Mouse (Mus musculus): Measurements from ENCODE around the gene Mthfd1l.

- no peak for TF ChIP-seq E2F4 (IDR thresholded peaks at IDR 0.05; ENCODE audit: insufficient read depth)
- TF ChIP-seq USF1 (IDR thresholded peaks at IDR 0.05; ENCODE audit: low read depth): no peak
- TF ChIP-seq REST (IDR thresholded peaks at IDR 0.05; ENCODE audit: insufficient read depth, insufficient read length): no peak
- no peak for TF ChIP-seq MAX (IDR thresholded peaks at IDR 0.05; ENCODE audit: low read depth)
- no peak for TF ChIP-seq POLR2A (IDR thresholded peaks at IDR 0.05; ENCODE audit: insufficient read length, low read depth)
- no peak for TF ChIP-seq SRF (IDR thresholded peaks at IDR 0.05; ENCODE audit: control insufficient read depth, insufficient read length, low read depth)
- TF ChIP-seq CEBPB (IDR thresholded peaks at IDR 0.05; ENCODE audit: insufficient read depth, poor library complexity, severe bottlenecking): no peak
- no peak for TF ChIP-seq TCF12 (IDR thresholded peaks at IDR 0.05; ENCODE audit: insufficient read depth, poor library complexity, severe bottlenecking)
- no peak for TF ChIP-seq MYOD1 (IDR thresholded peaks at IDR 0.05; ENCODE audit: control insufficient read depth in 1 of 3, insufficient read length in 2 of 3, low read depth in 2 of 3)
- TF ChIP-seq MYOG (IDR thresholded peaks at IDR 0.05; ENCODE audit: control insufficient read depth in 1 of 3, insufficient read depth in 1 of 3, insufficient read length in 2 of 3, low read depth in 2 of 3): no peak
- TF ChIP-seq POLR2AphosphoS2 (IDR thresholded peaks at IDR 0.05; ENCODE audit: insufficient read length, low read depth): no peak
Measured at GRCm38 (mm10) chr10:4154035-4154434, 181.1 kb downstream of the Mthfd1l start.

All from myocyte (in vitro differentiated cells).